Mouse (Mus musculus) c-Kit-positive CD71-positive TER-119-negative erythroid progenitor cells, embryonic 14.5 days (primary cell): ENCODE results near the gene Zfp777.

Experiments
- DNase-seq: peaks from one replicate; pipeline ENCODE4 v3.0.0-alpha.2; 2013; ENCODE audit warnings: low read depth

The Zfp777 gene

GRCm38 (mm10) chr6:48025905-48026660, 22.6 kb downstream of the Zfp777 start:
- no peak for DNase-seq

DNA sequence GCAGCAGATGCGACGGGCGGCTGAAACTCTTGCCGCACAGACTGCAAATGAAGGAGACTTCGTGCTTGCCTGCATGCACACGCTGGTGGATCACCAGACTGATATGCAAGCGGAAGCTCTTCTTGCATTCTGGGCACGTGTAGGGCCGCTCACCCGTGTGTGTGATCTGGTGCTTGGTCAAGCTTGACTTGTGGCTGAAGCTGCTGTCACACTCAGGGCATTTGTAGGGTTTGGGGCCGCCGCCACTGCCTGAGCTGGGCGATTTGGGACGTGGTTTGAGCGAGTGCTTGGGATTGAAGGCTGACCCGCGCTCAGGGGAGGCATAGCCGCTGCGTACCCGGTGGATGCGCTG, 23.7 kb downstream of the Zfp777 start:
- no peak for DNase-seq

- DNase-seq, result no peak
These were observed 24.2 kb downstream of the Zfp777 start for GRCm38 (mm10) chr6:48024330-48024993.

- DNase-seq, result no peak
These were observed 26.0 kb downstream of the Zfp777 start for GRCm38 (mm10) chr6:48022672-48023071.

DNA sequence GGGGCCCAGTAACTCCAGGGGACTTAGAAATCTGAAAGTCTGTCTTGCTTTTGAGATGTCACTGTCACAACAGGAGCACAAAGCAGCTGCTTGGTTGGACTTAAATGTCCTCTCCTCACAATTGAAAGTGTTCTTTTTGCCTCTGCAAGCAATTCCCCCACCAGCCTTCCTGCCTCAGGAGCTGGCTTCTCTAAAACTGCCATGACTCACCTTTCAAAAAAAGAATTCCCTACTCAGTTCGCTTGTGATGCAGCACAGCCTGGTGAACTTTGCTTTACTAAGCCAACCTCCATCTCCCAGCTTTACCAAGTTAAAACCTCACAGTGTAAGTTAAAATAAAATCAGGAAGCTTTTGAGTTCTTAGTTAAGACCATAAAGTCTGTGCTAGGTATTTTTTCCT, 27.0 kb downstream of the Zfp777 start:
- DNase-seq, result no peak

DNA sequence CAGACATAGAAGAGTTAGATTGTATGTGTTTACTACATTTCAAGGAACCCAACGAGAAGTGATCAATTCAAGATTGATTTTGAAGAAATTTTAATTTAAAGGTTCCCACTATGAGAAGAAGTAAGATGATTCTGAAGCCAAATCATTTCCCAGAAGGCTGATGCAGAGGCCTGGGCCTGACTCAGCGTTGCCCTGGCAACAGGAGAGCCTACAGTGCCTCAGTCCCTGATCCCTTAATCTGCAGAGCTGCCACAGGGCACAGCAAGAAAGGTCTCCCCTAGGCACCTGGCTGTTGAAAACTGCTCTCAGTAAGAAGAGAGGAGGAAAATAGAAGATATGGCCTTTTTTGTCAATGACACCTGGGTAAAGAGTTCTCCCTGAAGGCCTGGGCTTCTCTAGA, 28.7 kb downstream of the Zfp777 start:
- DNase-seq, result no peak

GRCm38 (mm10) chr6:48016841-48017240, 31.9 kb downstream of the Zfp777 start:
- DNase-seq, result no peak

GRCm38 (mm10) chr6:48016090-48016521, 32.6 kb downstream of the Zfp777 start:
- peak; percentile 42 for DNase-seq

DNA sequence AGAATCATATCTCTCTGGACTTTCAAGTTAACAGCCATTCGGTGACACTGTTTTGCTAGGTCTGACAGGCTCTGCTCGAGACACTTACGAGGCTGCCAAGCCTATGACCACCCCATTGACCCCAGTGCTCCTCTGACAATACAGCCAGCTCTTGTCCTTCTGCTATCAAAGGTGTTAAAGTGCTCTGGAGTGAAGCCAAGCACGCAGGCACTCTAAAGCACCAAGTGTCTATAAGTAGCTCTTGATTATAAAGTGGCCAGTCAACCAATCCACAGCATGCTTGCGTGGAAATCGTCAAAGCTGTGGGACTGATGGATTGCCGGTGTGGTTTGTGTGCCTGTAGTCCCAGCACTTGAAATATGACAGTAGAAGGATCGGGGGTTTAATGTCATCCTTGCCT, 38.0 kb downstream of the Zfp777 start:
- no peak for DNase-seq

- DNase-seq, result no peak
These were observed 53.0 kb downstream of the Zfp777 start for GRCm38 (mm10) chr6:47995661-47996060.

- no peak for DNase-seq
These were observed 64.8 kb downstream of the Zfp777 start for GRCm38 (mm10) chr6:47983936-47984335.

GRCm38 (mm10) chr6:47978897-47979368, 69.8 kb downstream of the Zfp777 start:
- DNase-seq, result peak; percentile 74

DNA sequence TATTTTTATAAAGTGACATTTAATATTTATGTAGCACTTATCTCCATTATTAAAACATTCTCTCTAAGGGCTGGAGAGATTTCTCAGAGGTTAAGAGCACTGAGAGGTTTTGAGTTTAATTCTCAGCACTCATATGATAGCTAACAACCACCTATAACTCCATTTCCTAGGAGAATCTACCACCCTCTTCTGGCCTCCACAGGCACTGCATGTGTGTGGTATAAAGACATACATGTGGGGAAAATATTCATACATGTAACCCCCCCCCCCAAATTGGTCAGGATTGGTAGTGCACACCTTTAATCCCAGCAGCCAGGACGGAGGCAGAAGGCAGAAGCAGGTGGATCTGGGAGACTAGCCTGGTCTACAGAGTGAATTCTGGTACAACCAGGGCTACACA, 74.1 kb downstream of the Zfp777 start:
- DNase-seq, result no peak
